Mouse (Mus musculus) thymus, adult 2 months (tissue): ENCODE data around the gene Pde8a.

Experiments used
- CTCF ChIP-seq: fragments of 200-500 bp; IDR thresholded peaks from 2 replicates; pipeline ENCODE4 v1.5.1; 2012; ENCODE audit warnings: mild to moderate bottlenecking, control low read depth, low read length, moderate library complexity, borderline replicate concordance; ENCODE audit not compliant: control insufficient read depth, poor library complexity, insufficient read depth; ENCODE audit errors: extremely low read depth
- POLR2A ChIP-seq: fragments of 200-500 bp; IDR thresholded peaks from 2 replicates; pipeline ENCODE4 v1.6.1; 2012; ENCODE audit warnings: mild to moderate bottlenecking, low read length, control low read depth, moderate library complexity; ENCODE audit not compliant: control insufficient read depth, poor library complexity, insufficient read depth; ENCODE audit errors: extremely low read depth

- no peak for TF ChIP-seq POLR2A
- no peak for TF ChIP-seq CTCF
Measured at GRCm38 (mm10) chr7:81348206-81348605, 134.8 kb downstream of the Pde8a start.
